Mouse (Mus musculus) right cerebral cortex, adult 18-20 months (tissue): ENCODE results near the gene Jph4.

Experiments used
- DNase-seq: peaks from one replicate; pipeline ENCODE4 v3.0.0; 2022; ENCODE audit warnings: mixed read lengths

Jph4 gene

GRCm38 (mm10) chr14:55116425-55117200, at the start of gene Jph4:
TSS of gene Jph4 (minus strand) at chr14:55116935.
- DNase-seq, result peak; percentile 83

- no peak for DNase-seq
Measured at GRCm38 (mm10) chr14:55164172-55164806, 47.6 kb upstream of the Jph4 start.

GRCm38 (mm10) chr14:55162168-55162567, 45.4 kb upstream of the Jph4 start:
- no peak for DNase-seq

- DNase-seq, result peak; percentile 76
Measured at GRCm38 (mm10) chr14:55161098-55161634, 44.4 kb upstream of the Jph4 start.

- no peak for DNase-seq
Measured at GRCm38 (mm10) chr14:55160251-55161071, 43.7 kb upstream of the Jph4 start.

- DNase-seq, result no peak
Measured at GRCm38 (mm10) chr14:55157322-55158065, 40.8 kb upstream of the Jph4 start.

- no peak for DNase-seq
Measured at GRCm38 (mm10) chr14:55152951-55153481, 36.3 kb upstream of the Jph4 start.

GRCm38 (mm10) chr14:55152174-55152573, 35.4 kb upstream of the Jph4 start:
- DNase-seq, result no peak

- no peak for DNase-seq
Measured at GRCm38 (mm10) chr14:55150985-55151384, 34.2 kb upstream of the Jph4 start.

GRCm38 (mm10) chr14:55149041-55149440, 32.3 kb upstream of the Jph4 start:
- no peak for DNase-seq

GRCm38 (mm10) chr14:55148363-55148915, 31.7 kb upstream of the Jph4 start:
- peak; percentile 72 for DNase-seq

- DNase-seq, result peak; percentile 22
Measured at GRCm38 (mm10) chr14:55146829-55147401, 30.2 kb upstream of the Jph4 start.

- DNase-seq, result no peak
Measured at GRCm38 (mm10) chr14:55146324-55146723, 29.6 kb upstream of the Jph4 start.

- no peak for DNase-seq
Measured at GRCm38 (mm10) chr14:55139313-55139712, 22.6 kb upstream of the Jph4 start.

GRCm38 (mm10) chr14:55135676-55136075, 18.9 kb upstream of the Jph4 start:
- DNase-seq, result no peak

- DNase-seq, result no peak
Measured at GRCm38 (mm10) chr14:55126521-55126920, 9.8 kb upstream of the Jph4 start.

GRCm38 (mm10) chr14:55125711-55126110, 9.0 kb upstream of the Jph4 start:
- no peak for DNase-seq

- no peak for DNase-seq
Measured at GRCm38 (mm10) chr14:55122359-55122758, 5.6 kb upstream of the Jph4 start.

GRCm38 (mm10) chr14:55121947-55122346, 5.2 kb upstream of the Jph4 start:
- DNase-seq, result no peak

GRCm38 (mm10) chr14:55119421-55120134, 2.8 kb upstream of the Jph4 start:
- DNase-seq, result peak; percentile 60

- DNase-seq, result no peak
Measured at GRCm38 (mm10) chr14:55118852-55119251, 2.1 kb upstream of the Jph4 start.
